Mouse (Mus musculus): Measurements from ENCODE around the gene Myl10.
A peak's percentile ranks its signal among the peaks of the same experiment; 100 is the strongest.
"Not testable (repeated sequence)": the region's sequence is repeated elsewhere in the genome, so short reads cannot be mapped to it uniquely, and the experiment has no call there.

The Myl10 gene

GRCm38 (mm10) chr5:136692784-136693183 is at the start of gene Myl10:
Gene Myl10, plus strand, starts transcription at chr5:136693146.
- DNase-seq = no peak

GRCm38 (mm10) chr5:136646731-136647328 is 46.1 kb upstream of the Myl10 start:
- DNase-seq = no peak

GRCm38 (mm10) chr5:136649071-136649470 is 43.9 kb upstream of the Myl10 start:
- DNase-seq = no peak

- DNase-seq = no peak
Measured at GRCm38 (mm10) chr5:136649655-136650054, 43.3 kb upstream of the Myl10 start.

- no peak for DNase-seq
Measured at GRCm38 (mm10) chr5:136654481-136654880, 38.5 kb upstream of the Myl10 start.

GRCm38 (mm10) chr5:136656830-136657395 is 36.0 kb upstream of the Myl10 start:
- DNase-seq = no peak

- not testable (repeated sequence) for DNase-seq
Measured at GRCm38 (mm10) chr5:136660721-136661120, 32.2 kb upstream of the Myl10 start.

GRCm38 (mm10) chr5:136662281-136662680 is 30.7 kb upstream of the Myl10 start:
- DNase-seq = no peak

- DNase-seq = no peak
Measured at GRCm38 (mm10) chr5:136662822-136663221, 30.1 kb upstream of the Myl10 start.

- peak; percentile 68 for DNase-seq
Measured at GRCm38 (mm10) chr5:136664497-136664896, 28.4 kb upstream of the Myl10 start.

GRCm38 (mm10) chr5:136676315-136677030 is 16.5 kb upstream of the Myl10 start:
- no peak for DNase-seq

GRCm38 (mm10) chr5:136678840-136679348 is 14.1 kb upstream of the Myl10 start:
- DNase-seq = no peak

GRCm38 (mm10) chr5:136686349-136686748 is 6.6 kb upstream of the Myl10 start:
- no peak for DNase-seq

GRCm38 (mm10) chr5:136687561-136687960 is 5.4 kb upstream of the Myl10 start:
- no peak for DNase-seq

- no peak for DNase-seq
Measured at GRCm38 (mm10) chr5:136688841-136689240, 4.1 kb upstream of the Myl10 start.

- no peak for DNase-seq
Measured at GRCm38 (mm10) chr5:136691170-136691569, 1.8 kb upstream of the Myl10 start.

GRCm38 (mm10) chr5:136693418-136693817 is 472 bp downstream of the Myl10 start:
- DNase-seq = no peak

GRCm38 (mm10) chr5:136694976-136695375 is 2.0 kb downstream of the Myl10 start:
- DNase-seq = no peak

- no peak for DNase-seq
Measured at GRCm38 (mm10) chr5:136696516-136696915, 3.6 kb downstream of the Myl10 start.

- no peak for DNase-seq
Measured at GRCm38 (mm10) chr5:136697618-136698017, 4.7 kb downstream of the Myl10 start.

GRCm38 (mm10) chr5:136702159-136702725 is 9.3 kb downstream of the Myl10 start:
- DNase-seq = no peak

- peak; percentile 62 for DNase-seq
Measured at GRCm38 (mm10) chr5:136703751-136704150, 10.8 kb downstream of the Myl10 start.

- no peak for DNase-seq
Measured at GRCm38 (mm10) chr5:136704151-136704550, 11.2 kb downstream of the Myl10 start.

GRCm38 (mm10) chr5:136705532-136705931 is 12.6 kb downstream of the Myl10 start:
- no peak for DNase-seq

Measured in cerebellum, adult 9-10 months (tissue).